Mouse (Mus musculus) hindbrain, embryonic 12.5 days (tissue): ENCODE results near the gene Slc39a5. TPM values are rescaled to one million over a fixed set of nuclear protein-coding genes. Genes with fewer than 3 reads are reported as not detected.

ENCODE experiments used
- ATAC-seq: fragments of 200-750 bp; cut with Nextera tagmentation; 2 replicates; pipeline ENCODE4 v1.8.0; 2017; ENCODE audit warnings: moderate TSS enrichment; ENCODE audit not compliant: low FRiP score
- H3K27ac ChIP-seq: fragments of 300-500 bp; sonication (generic); 2 replicates; pipeline ENCODE4 v1.5.1; 2016; ENCODE audit warnings: mild to moderate bottlenecking
- H3K27me3 ChIP-seq: fragments of 300-500 bp; sonication (generic); 2 replicates; pipeline ENCODE4 v1.6.1; 2016; ENCODE audit warnings: mild to moderate bottlenecking
- H3K36me3 ChIP-seq: fragments of 300-500 bp; sonication (generic); 2 replicates; pipeline ENCODE4 v1.6.1; 2016; ENCODE audit warnings: mild to moderate bottlenecking
- H3K4me1 ChIP-seq: fragments of 300-500 bp; sonication (generic); 2 replicates; pipeline ENCODE4 v1.6.1; 2016
- H3K4me2 ChIP-seq: fragments of 300-500 bp; sonication (generic); replicated peaks from 2 replicates; pipeline ENCODE4 v1.6.1; 2016; ENCODE audit warnings: mild to moderate bottlenecking
- H3K4me3 ChIP-seq: fragments of 300-500 bp; sonication (generic); 2 replicates; pipeline ENCODE4 v1.5.1; 2016; ENCODE audit warnings: mild to moderate bottlenecking
- H3K9ac ChIP-seq: fragments of 300-500 bp; sonication (generic); 2 replicates; pipeline ENCODE4 v1.6.1; 2016; ENCODE audit warnings: mild to moderate bottlenecking, moderate library complexity
- H3K9me3 ChIP-seq: fragments of 300-500 bp; sonication (generic); replicated peaks from 2 replicates; pipeline ENCODE4 v1.6.1; 2016; ENCODE audit warnings: mild to moderate bottlenecking
- WGBS: fragments of 180-500 bp; shearing (Covaris S2); methylation state at CpG from one replicate; pipeline ENCODE4 v1.1.7; 2016; 5-methylcytosine and 5-hydroxymethylcytosine counted together
- polyA plus RNA-seq: library from polyadenylated mRNA; unstranded; fragments of >200 nt; fragmentation: Nextera tagmentation; extraction: Ambion mirVana; gene quantifications from 2 replicates; pipeline ENCODE4 v1.2.1, GENCODE M21; 2016

Slc39a5 gene
- polyA plus RNA-seq, 1 experiment from 2014 or later: 0.43 TPM

- 19% methylated on average over 35 of the region's 35 CpGs for WGBS
- peaks cover 39% of the 10 kb centered on the region for H3K4me1 ChIP-seq
- peak; percentile 8; the same call in 1 of the 2 replicates for ATAC-seq
These were observed 7.8 kb upstream of the Slc39a5 start for GRCm38 (mm10) chr10:128408591-128409535.

GRCm38 (mm10) chr10:128403931-128404330, 2.9 kb upstream of the Slc39a5 start:
- Histone ChIP-seq H3K4me3 (no peak overlapping the region), H3K27ac (no peak overlapping the region), H3K9me3 (no peaks in the 10 kb centered on the region), H3K4me2 (no peak overlapping the region), H3K4me1 (peaks cover 16% of the 10 kb centered on the region), H3K27me3 (no peaks in the 10 kb centered on the region), H3K9ac (no peak overlapping the region), H3K36me3 (peaks cover 22% of the 10 kb centered on the region)
- ATAC-seq: no peak
- 86% methylated on average over 7 of the region's 7 CpGs for WGBS

More at GRCm38 (mm10) chr10:128408591-128409535, 7.8 kb upstream of the Slc39a5 start:
- H3K4me3 ChIP-seq: peak overlapping the region; percentile 62
- peak overlapping the region; percentile 84 for H3K9ac ChIP-seq
- no peaks in the 10 kb centered on the region for H3K27me3 ChIP-seq
- no peaks in the 10 kb centered on the region for H3K9me3 ChIP-seq
- peak overlapping the region; percentile 74 for H3K4me2 ChIP-seq
- H3K27ac ChIP-seq: peak overlapping the region; percentile 77
- H3K36me3 ChIP-seq: peaks cover 22% of the 10 kb centered on the region

DNA sequence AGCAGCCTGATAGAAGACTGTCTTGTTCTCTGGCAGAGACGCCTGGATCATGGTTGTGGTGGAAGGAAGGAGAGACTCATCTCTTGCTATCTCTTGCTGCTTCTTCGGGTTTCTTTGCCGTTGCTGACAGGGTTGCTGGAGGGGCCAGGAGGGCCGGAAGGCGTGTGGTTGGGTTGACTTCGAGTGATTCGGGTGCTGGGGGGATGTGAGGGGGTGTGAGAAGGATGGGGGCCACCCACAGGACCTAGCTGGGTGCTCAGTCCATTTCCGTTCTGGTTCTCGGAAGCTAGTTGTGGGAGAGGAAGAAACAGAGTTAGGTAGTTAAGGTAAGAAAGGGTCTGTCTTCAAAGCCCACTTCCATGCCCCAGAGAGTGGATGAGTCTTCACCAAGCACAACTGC, 609 bp upstream of the Slc39a5 start:
- Histone ChIP-seq H3K27ac (no peak overlapping the region), H3K4me1 (peaks cover 16% of the 10 kb centered on the region; the same call in 1 of the 2 replicates), H3K4me2 (no peak overlapping the region), H3K9me3 (no peaks in the 10 kb centered on the region), H3K36me3 (peaks cover 22% of the 10 kb centered on the region), H3K9ac (no peak overlapping the region), H3K27me3 (no peaks in the 10 kb centered on the region), H3K4me3 (no peak overlapping the region)
- WGBS: 79% methylated on average over 9 of the region's 9 CpGs
- ATAC-seq: no peak

DNA sequence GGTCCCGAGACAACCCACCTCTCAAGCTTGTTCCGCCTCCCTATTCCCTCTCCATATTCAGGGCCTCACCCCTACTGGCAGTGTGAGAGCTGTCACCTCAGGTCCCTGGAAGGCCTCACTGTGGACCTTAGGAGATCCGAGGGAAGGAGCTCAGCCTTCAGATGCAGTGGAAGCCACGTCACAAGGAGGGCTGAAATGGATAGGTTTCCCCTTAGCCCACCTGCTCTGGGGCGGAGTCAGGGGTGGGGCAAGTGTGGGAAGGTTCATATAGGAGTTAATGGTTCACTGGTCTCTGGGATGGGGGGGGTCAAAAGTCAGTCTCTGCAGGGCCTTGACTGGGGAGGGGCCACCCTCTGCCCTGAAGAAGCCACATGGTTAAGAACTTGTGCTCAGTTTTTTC, 691 bp downstream of the Slc39a5 start:
- no peaks in the 10 kb centered on the region for H3K27me3 ChIP-seq
- 33% methylated on average over 5 of the region's 5 CpGs for WGBS
- H3K4me2 ChIP-seq: no peak overlapping the region
- no peak for ATAC-seq
- no peak overlapping the region for H3K27ac ChIP-seq
- no peak overlapping the region for H3K4me3 ChIP-seq
- H3K4me1 ChIP-seq: peaks cover 16% of the 10 kb centered on the region; the same call in 1 of the 2 replicates
- peaks cover 21% of the 10 kb centered on the region for H3K36me3 ChIP-seq
- H3K9ac ChIP-seq: 0 out of 2 replicates have a peak overlapping the region, but pooled peaks have one; percentile 8
- H3K9me3 ChIP-seq: no peaks in the 10 kb centered on the region

GRCm38 (mm10) chr10:128397466-128397865, 3.6 kb downstream of the Slc39a5 start:
- Histone ChIP-seq H3K27ac (peak overlapping the region; percentile 25; the same call in 1 of the 2 replicates), H3K4me1 (peaks cover 20% of the 10 kb centered on the region), H3K4me2 (no peak overlapping the region), H3K36me3 (peaks cover 47% of the 10 kb centered on the region), H3K27me3 (no peaks in the 10 kb centered on the region), H3K9me3 (no peaks in the 10 kb centered on the region), H3K4me3 (no peak overlapping the region), H3K9ac (0 out of 2 replicates have a peak overlapping the region, but pooled peaks have one; percentile 13)
- ATAC-seq: no peak
- WGBS: 63% methylated on average over 7 of the region's 7 CpGs

GRCm38 (mm10) chr10:128396716-128397264, 4.2 kb downstream of the Slc39a5 start:
- H3K27me3 ChIP-seq: no peaks in the 10 kb centered on the region
- no peak overlapping the region for H3K9ac ChIP-seq
- ATAC-seq: no peak
- peaks cover 54% of the 10 kb centered on the region for H3K36me3 ChIP-seq
- WGBS: 70% methylated on average over 10 of the region's 10 CpGs
- H3K27ac ChIP-seq: 0 out of 2 replicates have a peak overlapping the region, but pooled peaks have one; percentile 25
- H3K4me2 ChIP-seq: no peak overlapping the region
- peaks cover 20% of the 10 kb centered on the region for H3K4me1 ChIP-seq
- no peaks in the 10 kb centered on the region for H3K9me3 ChIP-seq
- no peak overlapping the region for H3K4me3 ChIP-seq

- H3K36me3 ChIP-seq: peaks cover 60% of the 10 kb centered on the region
- WGBS: 74% methylated on average over 11 of the region's 11 CpGs
These were observed 4.9 kb downstream of the Slc39a5 start for GRCm38 (mm10) chr10:128396017-128396673.

GRCm38 (mm10) chr10:128391850-128392249, 9.2 kb downstream of the Slc39a5 start:
- no peak overlapping the region for H3K4me2 ChIP-seq
- H3K9ac ChIP-seq: 0 out of 2 replicates have a peak overlapping the region, but pooled peaks have one; percentile 10
- no peaks in the 10 kb centered on the region for H3K9me3 ChIP-seq
- 85% methylated on average over 6 of the region's 6 CpGs for WGBS
- no peaks in the 10 kb centered on the region for H3K27me3 ChIP-seq
- no peak overlapping the region for H3K4me3 ChIP-seq
- ATAC-seq: no peak
- no peak overlapping the region for H3K27ac ChIP-seq
- peaks cover 3% of the 10 kb centered on the region; the same call in 1 of the 2 replicates for H3K4me1 ChIP-seq
- H3K36me3 ChIP-seq: peaks cover 98% of the 10 kb centered on the region

More at GRCm38 (mm10) chr10:128396017-128396673, 4.9 kb downstream of the Slc39a5 start:
- Histone ChIP-seq H3K9me3 (no peaks in the 10 kb centered on the region), H3K4me3 (no peak overlapping the region), H3K27ac (no peak overlapping the region), H3K27me3 (no peaks in the 10 kb centered on the region), H3K9ac (no peak overlapping the region), H3K4me1 (peaks cover 20% of the 10 kb centered on the region), H3K4me2 (no peak overlapping the region)
- ATAC-seq: no peak

DNA sequence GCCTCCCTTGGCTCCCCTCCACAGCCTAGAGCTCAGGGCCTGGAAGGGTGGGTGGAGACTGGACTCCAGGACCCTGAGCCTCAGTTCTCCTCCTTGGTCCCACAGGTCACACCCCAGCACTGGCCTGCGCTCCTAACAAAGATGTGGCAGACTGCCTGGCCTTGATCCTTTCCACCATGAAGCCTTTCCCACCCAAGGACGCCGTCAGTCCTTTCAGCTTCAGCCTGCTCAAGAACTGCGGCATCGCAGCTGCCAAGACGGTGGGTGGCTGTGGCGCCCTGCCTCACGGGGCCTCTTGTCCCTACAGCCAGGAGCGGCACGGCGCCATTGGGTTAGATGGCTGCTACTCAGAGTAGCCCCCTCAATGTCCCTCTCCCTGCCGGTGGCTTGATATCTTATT, 10.7 kb downstream of the Slc39a5 start:
- 90% methylated on average over 12 of the region's 12 CpGs for WGBS
- Histone ChIP-seq H3K4me2 (no peak overlapping the region), H3K36me3 (peaks cover 99% of the 10 kb centered on the region), H3K9ac (no peak overlapping the region), H3K9me3 (no peaks in the 10 kb centered on the region), H3K4me3 (no peak overlapping the region), H3K27ac (no peak overlapping the region), H3K27me3 (no peaks in the 10 kb centered on the region), H3K4me1 (peaks cover 3% of the 10 kb centered on the region; the same call in 1 of the 2 replicates)
- no peak for ATAC-seq

GRCm38 (mm10) chr10:128389570-128389969, 11.5 kb downstream of the Slc39a5 start:
- no peak for ATAC-seq
- Histone ChIP-seq H3K4me2 (no peak overlapping the region), H3K4me1 (peaks cover 3% of the 10 kb centered on the region; the same call in 1 of the 2 replicates), H3K27ac (no peak overlapping the region), H3K36me3 (peaks cover 99% of the 10 kb centered on the region), H3K27me3 (no peaks in the 10 kb centered on the region), H3K9me3 (no peaks in the 10 kb centered on the region), H3K4me3 (no peak overlapping the region), H3K9ac (no peak overlapping the region)
- WGBS: 89% methylated on average over 6 of the region's 6 CpGs

GRCm38 (mm10) chr10:128388941-128389340, 12.1 kb downstream of the Slc39a5 start:
- Histone ChIP-seq H3K4me2 (no peak overlapping the region), H3K9me3 (no peaks in the 10 kb centered on the region), H3K4me3 (no peak overlapping the region), H3K36me3 (peaks cover 99% of the 10 kb centered on the region), H3K27ac (no peak overlapping the region), H3K9ac (no peak overlapping the region), H3K4me1 (peaks cover 3% of the 10 kb centered on the region; the same call in 1 of the 2 replicates), H3K27me3 (no peaks in the 10 kb centered on the region)
- WGBS: 90% methylated on average over 14 of the region's 14 CpGs
- no peak for ATAC-seq

- no peak for ATAC-seq
- no peaks in the 10 kb centered on the region for H3K4me1 ChIP-seq
- no peak overlapping the region for H3K4me3 ChIP-seq
- H3K27me3 ChIP-seq: no peaks in the 10 kb centered on the region
- no peak overlapping the region for H3K4me2 ChIP-seq
- no peaks in the 10 kb centered on the region for H3K9me3 ChIP-seq
- peaks cover 98% of the 10 kb centered on the region for H3K36me3 ChIP-seq
- 95% methylated on average over 7 of the region's 7 CpGs for WGBS
- H3K9ac ChIP-seq: no peak overlapping the region
- H3K27ac ChIP-seq: no peak overlapping the region
These were observed 15.1 kb downstream of the Slc39a5 start for GRCm38 (mm10) chr10:128385902-128386301.
